Mouse (Mus musculus): ENCODE results near the gene Ppp6r3.

Ppp6r3 gene

DNA sequence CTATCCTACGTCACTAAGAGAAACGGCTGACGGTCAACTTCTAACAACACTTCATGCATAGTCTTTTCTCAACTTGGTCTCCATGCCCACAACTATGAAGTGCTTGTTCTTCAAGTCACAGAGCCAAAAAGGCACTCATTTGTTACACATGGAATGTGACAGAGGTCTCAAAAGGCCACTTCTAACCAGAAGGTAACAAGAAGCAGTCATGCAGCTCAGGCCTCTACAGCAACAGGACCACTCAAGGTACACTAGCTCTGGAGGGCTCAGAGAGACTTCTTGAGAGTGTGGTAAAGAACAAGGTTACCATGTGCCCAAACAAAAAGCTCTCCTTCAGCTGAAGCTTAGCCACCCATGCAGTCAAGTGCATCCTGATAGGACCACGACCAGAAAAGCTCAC lies 46.9 kb downstream of the Ppp6r3 start:
- DNase-seq (ENCODE audit: low read depth, low spot score): no peak

DNA sequence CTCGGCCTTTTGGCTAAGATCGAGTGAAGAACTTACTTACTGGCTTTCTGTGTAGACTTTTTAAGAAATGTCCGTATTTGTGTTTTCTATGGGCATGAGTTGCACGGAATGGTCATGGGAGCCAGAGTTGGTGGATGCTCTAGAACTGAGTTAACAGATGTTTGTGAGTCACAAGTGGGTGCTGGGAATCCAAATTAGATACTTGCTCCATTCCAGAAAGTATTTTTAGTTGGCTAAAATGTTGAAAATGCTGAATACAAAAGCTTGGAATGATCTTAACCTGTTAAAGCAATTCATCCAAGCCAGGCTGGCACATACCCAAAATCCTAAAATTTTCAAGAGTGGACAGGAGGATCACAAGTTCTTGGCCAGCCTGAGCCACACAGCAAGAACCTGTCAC lies 48.0 kb downstream of the Ppp6r3 start:
- no peak for DNase-seq (ENCODE audit: low read depth, low spot score)

DNA sequence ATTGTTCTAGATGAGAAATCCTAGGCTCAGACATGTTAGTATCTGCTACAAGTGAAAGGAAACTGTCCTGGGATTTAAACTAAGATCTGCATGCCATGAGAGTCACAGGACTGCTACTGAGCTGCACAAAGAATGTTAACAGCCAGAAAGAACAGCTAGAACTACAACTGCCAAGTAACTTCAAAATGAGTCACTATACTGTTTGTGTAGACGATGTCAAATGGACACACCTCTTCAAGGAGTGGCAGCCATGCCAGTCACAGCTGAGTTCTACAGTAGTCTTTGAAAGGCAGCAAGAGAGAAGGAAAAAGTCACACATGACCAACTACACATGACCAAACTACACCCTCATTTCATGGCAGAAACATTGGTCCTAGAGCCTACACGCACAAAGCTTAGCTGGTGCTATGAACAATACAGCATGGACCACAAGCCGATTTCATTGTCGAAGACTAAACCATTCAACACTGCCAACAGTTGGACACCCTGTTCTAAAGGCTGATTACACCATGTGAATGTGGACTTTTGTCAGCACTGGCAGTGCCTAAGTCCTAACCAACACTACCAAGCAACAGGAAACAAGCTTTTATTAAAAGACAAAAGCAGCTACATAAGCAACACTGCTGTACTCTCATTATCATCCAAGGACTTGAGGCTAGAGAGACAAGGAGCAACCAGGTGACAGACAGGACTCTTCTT lies 55.9 kb downstream of the Ppp6r3 start:
- DNase-seq (ENCODE audit: low read depth, low spot score): no peak

DNA sequence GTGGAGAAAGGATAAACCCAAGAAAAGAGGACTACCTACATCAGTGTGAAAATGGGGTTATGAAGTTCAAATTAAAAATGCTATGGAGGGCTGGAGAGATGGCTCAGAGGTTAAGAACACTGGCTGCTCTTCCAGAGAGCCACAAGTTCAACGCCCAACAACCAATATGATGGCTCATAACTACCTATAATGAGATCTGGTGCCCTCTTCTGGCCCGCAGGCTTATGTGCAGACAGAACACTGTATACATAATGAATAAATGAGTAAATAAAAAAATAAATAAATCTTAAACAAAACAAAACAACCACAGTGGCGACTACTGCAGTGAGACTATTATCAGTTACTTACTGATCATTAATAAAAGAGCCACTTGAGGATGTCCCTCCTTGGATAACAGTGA lies 78.3 kb downstream of the Ppp6r3 start:
- DNase-seq (ENCODE audit: low read depth, low spot score): no peak

DNA sequence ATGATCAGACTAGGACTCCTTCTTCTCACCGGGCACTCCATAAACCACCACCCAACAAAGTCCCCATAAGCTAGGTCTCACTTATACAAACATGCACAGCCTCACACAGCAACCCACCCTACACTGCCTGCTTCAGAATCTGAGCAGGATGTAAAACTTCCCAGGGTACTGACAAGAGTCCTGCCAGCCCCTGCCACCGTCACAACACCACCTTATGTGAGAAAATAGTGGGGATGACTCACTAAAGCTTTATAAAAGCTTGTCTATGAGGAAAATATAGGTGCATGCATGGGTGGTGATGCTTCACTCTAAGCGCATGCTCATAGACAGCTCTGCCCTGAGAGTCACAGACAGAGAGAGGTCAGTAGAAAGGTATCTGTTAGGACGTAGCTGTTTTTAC lies 85.7 kb downstream of the Ppp6r3 start:
- no peak for DNase-seq (ENCODE audit: low read depth, low spot score)

DNA sequence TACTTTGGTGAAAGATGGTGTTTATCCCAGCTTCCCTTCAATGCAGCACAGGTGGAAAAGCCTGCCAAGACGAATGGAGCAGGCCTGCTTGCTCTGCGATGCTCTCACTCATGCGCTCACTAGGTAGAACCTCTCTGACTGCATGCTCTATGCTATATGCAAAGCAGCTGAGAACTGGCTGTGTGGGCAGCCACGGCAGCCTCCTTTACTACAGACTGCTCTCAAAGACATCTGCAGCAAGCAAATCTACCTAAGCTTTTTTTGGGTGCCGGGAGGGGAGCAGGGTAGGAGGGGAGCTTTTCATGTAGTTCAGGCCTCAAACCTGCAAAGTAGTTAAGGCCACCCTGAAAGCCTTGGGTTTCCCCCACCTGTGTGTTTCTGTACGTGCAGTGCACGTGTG lies 92.7 kb downstream of the Ppp6r3 start:
- no peak for DNase-seq (ENCODE audit: low read depth, low spot score)

DNA sequence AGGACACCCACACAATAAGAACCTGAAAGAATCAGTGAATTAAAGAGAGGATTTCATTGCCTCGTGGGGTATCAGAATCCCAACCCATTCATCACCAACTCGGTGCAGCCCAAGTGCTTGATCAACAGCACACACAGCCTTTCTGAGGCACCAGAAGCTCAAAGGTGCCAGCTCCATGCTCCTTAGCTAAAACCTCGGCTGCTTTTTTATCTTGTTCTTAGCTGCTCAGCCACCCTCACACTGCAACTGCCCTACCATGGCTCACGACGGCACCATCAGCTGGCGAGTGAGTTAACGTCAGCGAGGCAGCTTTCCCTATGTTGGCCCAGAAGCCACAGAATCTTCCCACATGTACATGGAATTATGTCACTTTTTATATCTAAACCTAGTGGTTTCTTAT lies 95.4 kb downstream of the Ppp6r3 start:
- DNase-seq (ENCODE audit: low read depth, low spot score): no peak

DNA sequence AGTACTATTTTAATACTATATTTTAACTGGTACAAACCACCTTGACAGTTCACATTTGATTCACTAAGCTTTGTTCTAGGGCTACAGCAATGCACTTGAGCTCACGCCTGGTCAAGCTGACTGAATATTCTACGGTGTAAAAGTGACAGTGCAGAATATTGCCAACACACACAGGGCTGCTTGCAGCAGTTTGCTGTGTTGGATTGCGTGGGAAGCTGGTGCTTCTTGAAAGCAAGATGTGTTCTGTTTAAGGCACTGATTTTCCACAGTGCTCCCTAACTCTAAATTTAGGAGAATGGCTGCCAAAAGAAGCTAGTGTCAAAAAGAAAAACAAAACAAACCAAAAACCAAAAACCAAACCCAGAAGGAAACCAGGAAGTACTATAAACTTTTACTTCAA lies 98.6 kb downstream of the Ppp6r3 start:
- DNase-seq (ENCODE audit: low read depth, low spot score): no peak

DNA sequence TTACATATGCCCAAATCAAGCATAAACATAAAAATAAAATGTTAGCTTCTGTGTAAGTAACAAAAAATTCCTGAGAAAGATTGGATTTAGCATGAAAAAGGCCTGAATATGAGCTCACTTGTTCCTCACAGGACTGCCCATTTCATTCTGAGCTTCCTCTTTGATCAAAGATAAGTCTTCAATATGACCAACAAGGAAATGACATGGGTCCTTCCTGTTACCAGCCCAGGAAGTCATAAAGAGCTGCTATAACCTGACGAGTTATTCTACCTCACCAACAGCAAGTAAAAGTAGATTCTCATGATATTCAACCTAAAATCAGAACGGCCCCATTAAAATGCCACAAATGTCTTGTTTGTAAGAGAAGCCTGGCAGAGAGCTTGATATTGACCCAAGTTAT lies 104.3 kb downstream of the Ppp6r3 start:
- no peak for DNase-seq (ENCODE audit: low read depth, low spot score)

DNA sequence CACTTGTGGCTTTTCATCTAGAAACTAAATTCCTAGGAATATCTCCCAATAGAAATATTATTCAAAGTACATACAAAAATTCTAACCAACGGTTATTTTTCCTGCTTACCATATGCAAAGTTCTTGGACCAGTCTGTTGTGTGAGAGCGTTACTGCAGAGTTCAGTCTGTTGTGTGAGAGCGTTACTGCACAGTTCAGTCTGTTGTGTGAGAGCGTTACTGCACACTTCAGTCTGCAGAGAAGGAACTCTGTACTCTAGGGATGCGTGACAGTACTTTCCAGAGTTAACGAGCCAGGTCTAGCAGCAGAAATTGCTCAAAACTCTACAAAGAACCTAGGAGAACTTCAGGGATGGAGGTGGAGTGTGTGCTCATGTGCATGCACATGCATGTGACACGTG lies 108.0 kb downstream of the Ppp6r3 start:
- DNase-seq (ENCODE audit: low read depth, low spot score): peak; percentile 34

DNA sequence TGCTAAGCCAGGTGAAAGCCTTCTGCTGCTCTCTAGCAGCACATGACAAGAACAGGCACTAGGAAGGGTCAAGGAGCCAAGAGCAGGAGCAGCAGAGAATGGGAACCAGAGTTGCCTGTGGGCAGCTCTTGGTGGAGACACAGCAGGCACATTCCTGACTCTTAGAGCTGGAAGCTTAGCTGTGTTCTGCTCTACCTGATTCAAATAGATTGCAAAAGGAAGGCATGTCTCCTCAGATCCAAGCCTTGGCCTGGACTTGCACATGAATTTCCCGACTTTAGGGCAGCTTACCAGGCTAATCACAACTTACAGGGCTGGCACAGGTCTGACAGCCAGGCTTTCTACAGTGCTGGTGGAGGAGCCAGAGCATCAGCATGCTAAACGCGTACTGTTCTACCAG lies 115.6 kb downstream of the Ppp6r3 start:
- DNase-seq (ENCODE audit: low read depth, low spot score): no peak

DNA sequence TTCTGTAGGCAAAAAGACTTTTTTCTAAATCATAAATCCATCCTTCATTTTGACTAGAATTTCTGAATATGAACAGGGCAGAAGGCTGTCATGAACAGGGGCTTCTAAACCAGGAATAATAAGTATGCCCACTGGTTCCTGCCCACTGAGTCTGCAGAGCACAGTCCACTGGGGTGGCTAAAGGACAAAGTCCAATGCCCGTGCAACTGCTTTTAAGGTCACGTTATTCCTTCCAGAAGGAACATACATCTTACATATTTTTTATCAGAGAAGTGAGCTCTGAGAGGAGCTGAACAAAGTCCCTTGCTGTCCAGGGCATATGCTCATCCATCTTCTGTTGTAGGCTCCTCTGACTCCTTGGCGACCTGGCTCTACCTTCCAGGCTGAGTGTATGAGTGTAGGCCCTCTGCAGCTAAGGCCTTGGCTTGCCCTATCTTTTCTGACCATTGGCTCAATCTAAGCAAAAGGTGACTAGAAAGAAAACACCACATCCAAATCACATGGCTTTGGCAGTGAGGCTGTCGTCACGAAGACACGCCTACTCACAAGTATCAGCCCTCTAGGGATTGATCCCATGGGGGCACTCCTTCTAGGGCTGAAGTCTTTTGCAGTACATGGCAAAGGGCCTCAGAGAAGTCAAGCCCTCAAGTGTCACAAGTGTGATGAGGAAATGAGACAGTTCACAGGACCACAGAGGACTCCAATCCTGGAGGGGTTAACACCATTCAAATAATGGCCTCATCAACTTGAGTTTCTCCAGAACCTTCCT lies 117.0 kb downstream of the Ppp6r3 start:
- DNase-seq (ENCODE audit: low read depth, low spot score): no peak

DNA sequence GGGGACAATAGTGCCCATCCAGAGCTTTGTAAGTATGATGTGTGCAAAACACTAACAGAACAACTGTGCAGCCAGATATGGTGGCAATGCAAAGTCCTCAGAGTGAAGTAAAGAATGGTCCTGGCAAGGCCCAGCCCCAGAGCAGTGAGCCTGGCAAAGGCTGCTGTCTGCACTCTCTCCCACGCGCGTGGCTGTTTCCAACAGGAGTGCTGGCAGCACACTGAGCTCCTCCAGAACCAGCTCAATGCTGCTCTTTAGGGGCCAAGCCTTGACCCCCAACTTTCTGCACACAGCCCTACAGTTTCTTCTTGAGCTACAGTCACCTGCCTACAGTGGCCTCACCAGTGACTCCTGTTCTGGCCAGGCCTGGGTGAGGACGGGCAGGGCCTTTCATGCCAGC lies 117.8 kb downstream of the Ppp6r3 start:
- no peak for DNase-seq (ENCODE audit: low read depth, low spot score)

DNA sequence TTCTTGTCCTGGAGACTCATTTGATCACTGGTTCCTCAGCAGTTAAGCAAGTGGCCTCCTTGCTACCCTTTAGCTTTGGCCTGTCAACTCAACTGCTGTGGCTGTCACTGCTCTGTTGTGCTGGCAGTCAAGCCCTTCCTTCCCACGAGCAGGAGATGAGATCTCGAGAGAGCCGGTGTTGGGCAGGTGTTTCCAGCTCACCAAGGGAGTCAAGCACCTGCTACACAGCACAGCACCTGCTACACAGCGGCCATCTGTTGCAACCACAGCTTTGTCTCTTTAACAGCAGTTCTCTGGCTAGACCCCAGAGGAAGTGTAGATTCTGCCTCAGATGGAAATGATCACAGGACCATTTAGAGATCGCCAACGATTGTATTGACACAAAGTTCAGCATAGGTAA lies 123.9 kb downstream of the Ppp6r3 start:
- no peak for DNase-seq (ENCODE audit: low read depth, low spot score)

DNA sequence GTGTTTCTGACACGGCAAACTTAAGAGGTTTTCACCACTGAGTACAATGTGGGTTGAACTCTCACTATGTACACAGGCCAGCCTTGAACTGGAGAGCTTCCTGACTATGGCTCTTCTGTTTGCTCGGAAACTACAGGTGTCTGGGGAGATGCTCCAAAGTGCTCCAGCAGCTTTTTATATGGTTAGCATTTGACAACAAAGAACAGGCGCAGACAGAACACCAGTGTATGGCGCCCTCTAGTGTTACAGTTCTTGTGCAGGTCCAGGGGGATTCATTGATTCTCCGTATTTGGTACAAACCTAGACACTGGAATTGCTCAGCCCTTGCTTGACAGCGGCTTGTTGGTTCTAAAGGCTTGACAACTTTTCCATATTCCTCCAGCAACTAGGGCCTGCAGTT lies 124.4 kb downstream of the Ppp6r3 start:
- peak; percentile 67 for DNase-seq (ENCODE audit: low read depth, low spot score)

DNA sequence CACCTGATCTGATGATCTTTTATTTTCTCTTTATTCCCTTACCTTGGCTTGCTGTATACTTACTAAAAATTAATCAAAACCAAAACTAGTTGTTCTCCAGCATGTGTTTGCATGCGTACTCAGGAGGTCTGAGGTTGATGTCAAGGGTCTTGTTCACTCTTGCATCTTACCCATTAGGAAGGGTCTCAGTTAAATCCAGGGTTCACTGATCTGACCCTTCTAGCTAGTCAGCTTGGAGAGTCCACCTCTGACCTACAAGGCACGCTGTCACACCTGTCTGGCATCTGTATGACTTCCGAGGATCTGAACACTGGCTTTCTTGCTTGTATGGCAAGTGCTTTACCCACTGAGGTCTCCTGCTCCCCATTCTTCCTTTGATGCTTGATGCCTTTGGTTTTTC lies 124.8 kb downstream of the Ppp6r3 start:
- DNase-seq (ENCODE audit: low read depth, low spot score): no peak

DNA sequence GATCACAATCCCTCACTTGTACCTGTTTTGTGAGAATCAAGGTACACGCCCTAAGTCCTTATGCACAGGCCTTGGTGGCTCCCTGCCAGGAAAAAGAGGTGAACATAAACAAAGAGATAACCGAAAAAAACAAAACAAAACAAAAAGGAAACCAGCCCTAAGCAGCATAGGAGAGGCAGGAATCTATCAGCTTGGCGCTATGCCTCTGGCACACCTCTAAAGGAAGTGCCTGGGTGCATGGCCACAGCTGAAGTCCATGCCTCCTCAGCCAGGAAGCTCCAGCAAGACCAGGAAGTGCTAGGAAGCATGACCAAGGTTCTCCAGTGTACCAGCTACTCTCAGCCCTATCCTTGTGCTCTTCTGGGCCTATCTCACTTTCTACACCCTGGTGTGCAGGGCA lies 126.3 kb downstream of the Ppp6r3 start:
- no peak for DNase-seq (ENCODE audit: low read depth, low spot score)

DNA sequence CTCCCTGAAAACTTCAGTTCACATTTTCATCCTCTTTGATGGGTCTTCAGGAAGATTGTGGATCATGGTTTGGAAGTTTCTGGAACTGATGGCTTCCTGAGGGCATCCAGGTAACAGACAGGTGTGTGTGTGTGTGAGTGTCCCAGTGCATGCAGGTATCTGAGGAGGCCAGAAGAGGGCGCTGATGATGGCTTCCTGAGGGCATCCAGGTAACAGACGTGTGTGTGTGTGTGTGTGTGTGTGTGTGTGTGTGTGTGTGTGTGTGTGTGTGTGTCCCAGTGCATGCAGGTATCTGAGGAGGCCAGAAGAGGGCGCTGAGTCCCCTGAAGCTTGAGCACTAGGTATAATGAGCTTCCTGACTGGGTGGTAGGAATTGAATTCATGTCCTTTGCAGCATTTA lies 128.2 kb downstream of the Ppp6r3 start:
- DNase-seq (ENCODE audit: low read depth, low spot score): no peak

DNA sequence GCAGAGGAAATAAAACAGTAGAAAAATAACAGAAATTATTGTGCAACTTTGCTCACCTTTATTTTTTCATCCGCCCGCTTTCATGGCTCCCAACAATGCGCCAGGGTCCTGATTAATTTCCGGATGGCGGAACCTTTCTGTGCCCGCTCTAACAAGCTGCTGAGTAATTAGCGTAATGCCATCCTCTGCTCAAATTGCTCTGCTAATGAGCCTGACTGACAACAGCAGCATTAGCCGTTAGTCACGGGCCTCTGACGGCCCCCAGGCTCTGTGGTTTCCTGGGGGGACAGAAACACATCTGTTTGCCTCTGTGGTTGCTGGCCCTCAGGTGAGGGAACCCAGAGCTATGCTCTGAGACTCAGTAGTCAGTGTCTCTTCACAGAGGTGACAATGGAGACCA lies 134.5 kb downstream of the Ppp6r3 start:
- DNase-seq (ENCODE audit: low read depth, low spot score): no peak

DNA sequence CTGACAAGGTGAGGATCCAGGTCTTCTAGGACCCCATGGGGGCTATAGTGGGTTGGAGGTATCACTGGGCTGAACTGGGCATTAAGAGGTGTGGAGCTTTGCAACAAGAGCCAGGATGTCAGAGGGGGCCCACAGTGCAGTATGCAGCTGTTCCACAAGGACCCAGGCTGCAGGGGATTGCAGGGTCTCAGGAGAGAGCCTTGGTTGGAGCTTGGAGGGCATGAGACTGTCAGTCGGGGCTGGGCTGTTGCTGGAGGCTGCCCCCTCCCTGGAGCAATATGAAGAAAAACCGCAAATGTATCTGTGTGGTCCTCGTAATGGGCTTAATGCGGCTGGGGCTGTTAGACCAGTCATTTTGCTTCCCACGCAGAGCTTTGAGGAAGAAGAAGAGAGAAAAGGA lies 134.9 kb downstream of the Ppp6r3 start:
- no peak for DNase-seq (ENCODE audit: low read depth, low spot score)

DNA sequence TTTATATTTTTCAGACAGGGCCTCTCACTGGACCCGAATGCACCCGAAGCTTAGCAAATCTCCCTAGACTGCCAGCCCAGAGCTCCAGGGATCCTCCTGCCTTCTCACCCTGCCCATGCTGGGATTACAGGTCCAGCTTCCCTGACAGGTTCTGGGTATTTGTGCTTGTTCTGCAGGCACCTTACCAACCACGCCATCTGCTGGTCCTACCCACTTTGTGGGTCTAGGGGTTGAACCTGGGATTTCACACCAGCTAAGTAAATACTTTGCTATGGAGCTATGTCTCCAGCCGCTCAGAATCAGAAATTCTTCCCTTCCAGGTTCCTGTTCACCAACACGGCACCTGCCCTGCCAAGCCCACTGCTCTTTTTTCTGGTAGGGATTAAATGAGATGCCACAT lies 137.6 kb downstream of the Ppp6r3 start:
- DNase-seq (ENCODE audit: low read depth, low spot score): no peak

DNA sequence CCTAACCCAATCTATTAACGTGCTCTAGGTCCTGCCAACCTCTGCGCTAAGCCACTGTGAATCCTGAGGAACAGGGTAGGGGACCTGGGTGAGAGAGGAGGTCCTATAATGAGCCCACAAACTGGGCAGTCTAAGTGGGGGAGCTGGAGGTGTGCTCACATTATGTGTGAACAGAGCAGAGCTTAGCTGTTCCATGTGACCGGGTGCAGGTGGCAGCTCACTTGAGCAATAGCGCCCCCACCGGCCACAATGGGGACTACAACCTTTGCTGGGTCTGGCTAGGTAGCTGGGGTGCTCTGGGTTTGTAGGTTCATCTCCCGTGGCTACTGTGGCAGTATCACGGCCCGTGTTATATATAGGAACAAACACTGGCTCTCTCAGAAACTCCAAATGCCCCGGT lies 138.7 kb downstream of the Ppp6r3 start:
- no peak for DNase-seq (ENCODE audit: low read depth, low spot score)

DNA sequence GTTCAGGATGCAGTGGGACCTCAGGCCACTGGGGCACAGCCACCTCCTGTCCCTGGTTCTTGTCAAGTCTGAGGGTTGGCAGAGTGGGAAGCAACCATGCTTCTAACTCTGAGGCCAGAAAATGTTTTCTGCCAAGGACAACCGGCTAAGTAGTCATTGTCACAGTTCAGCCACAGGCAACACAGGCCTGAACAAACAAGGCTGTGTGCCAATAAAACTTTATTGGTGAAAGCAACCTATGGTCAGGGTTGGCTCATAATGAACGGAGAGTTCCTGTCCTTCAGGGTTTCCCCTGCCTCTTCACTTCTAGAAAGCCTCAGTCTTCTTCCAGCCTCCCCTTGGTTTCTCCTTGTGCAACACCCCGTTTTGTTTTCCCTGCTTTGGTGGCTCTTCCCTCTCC lies 139.7 kb downstream of the Ppp6r3 start:
- no peak for DNase-seq (ENCODE audit: low read depth, low spot score)

DNA sequence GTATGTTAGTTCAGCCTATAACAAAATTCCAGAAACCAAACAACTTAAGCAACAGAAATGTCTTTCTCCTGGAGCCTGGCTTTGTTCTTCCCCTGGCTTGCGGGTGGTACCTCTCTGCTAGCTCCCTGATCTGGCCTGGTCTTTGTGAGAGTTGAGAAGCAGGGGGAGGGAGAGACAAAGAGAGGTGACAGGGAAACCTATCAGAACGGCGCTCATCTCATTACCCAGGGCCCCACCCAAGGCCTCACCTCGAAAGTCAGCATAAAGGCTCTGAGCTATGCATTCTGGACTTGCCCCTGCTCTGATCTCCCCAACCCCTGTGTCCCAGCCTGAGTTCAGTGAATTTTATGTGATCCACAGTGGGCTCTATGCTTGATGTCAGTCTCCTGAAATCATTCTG lies 140.9 kb downstream of the Ppp6r3 start:
- DNase-seq (ENCODE audit: low read depth, low spot score): no peak

All from brain, embryonic 18.5 days (tissue).